Comparison of ENCODE assay signal across 8 mouse cellular contexts in genomic region chr2:122764526-122764925, GRCm38 (mm10). TPM values are rescaled to one million over a fixed set of nuclear protein-coding genes. Genes with fewer than 3 reads are reported as not detected.
DNase-seq lines count a peak whose midpoint lies in the region; ATAC-seq and TF ChIP-seq lines count a peak whose summit lies in the region.

No protein-coding gene starts in this region.

- H3K27ac ChIP-seq in heart, embryonic 15.5 days, result no peak overlapping the region
- H3K27ac ChIP-seq in thymus, adult 2 months (ENCODE audit: control insufficient read depth, insufficient read depth, low read length), result no peak overlapping the region
- H3K27ac ChIP-seq in liver, embryonic 12.5 days, result no peak overlapping the region

- H3K4me2 ChIP-seq in heart, embryonic 15.5 days, result peak overlapping the region; percentile 87
- peak overlapping the region; percentile 74 for H3K4me2 ChIP-seq in liver, embryonic 12.5 days

- no peak for TF ChIP-seq POLR2A in thymus, adult 2 months (IDR thresholded peaks at IDR 0.05; ENCODE audit: control insufficient read depth, extremely low read depth, insufficient read depth, low read length, poor library complexity)

- H3K9ac ChIP-seq in heart, embryonic 15.5 days, result no peak overlapping the region
- H3K9ac ChIP-seq in liver, embryonic 12.5 days, result no peak overlapping the region

- peaks cover 4% of the 10 kb centered on the region; the same call in 1 of the 2 replicates for H3K4me1 ChIP-seq in heart, embryonic 15.5 days (replicated peaks)
- H3K4me1 ChIP-seq in thymus, adult 2 months (replicated peaks; ENCODE audit: control insufficient read depth, insufficient read depth, low read length), result peaks cover 9% of the 10 kb centered on the region
- 0 out of 2 replicates have a peak, but pooled peaks cover 6% of the 10 kb centered on the region for H3K4me1 ChIP-seq in liver, embryonic 12.5 days

- H3K4me3 ChIP-seq in heart, embryonic 15.5 days, result peak overlapping the region; percentile 55
- H3K4me3 ChIP-seq in thymus, adult 2 months (ENCODE audit: control insufficient read depth, insufficient read depth, low read length), result no peak overlapping the region
- H3K4me3 ChIP-seq in liver, embryonic 12.5 days, result no peak overlapping the region

- no peak for TF ChIP-seq CTCF in thymus, adult 2 months (IDR thresholded peaks at IDR 0.05; ENCODE audit: borderline replicate concordance, control insufficient read depth, extremely low read depth, insufficient read depth, low read length, poor library complexity)

- no peaks in the 10 kb centered on the region for H3K36me3 ChIP-seq in heart, embryonic 15.5 days
- H3K36me3 ChIP-seq in thymus, adult 2 months (ENCODE audit: control insufficient read depth, insufficient read depth, low read length), result no peaks in the 10 kb centered on the region
- H3K36me3 ChIP-seq in liver, embryonic 12.5 days, result no peaks in the 10 kb centered on the region

- H3K27me3 ChIP-seq in heart, embryonic 15.5 days, result peaks cover 2% of the 10 kb centered on the region; the same call in 1 of the 2 replicates
- H3K27me3 ChIP-seq in thymus, adult 2 months (ENCODE audit: control insufficient read depth, insufficient read depth, low read length), result no peaks in the 10 kb centered on the region
- H3K27me3 ChIP-seq in liver, embryonic 12.5 days (replicated peaks), result peaks cover 43% of the 10 kb centered on the region

- H3K9me3 ChIP-seq in heart, embryonic 15.5 days (replicated peaks), result no peaks in the 10 kb centered on the region
- H3K9me3 ChIP-seq in liver, embryonic 12.5 days (replicated peaks), result no peaks in the 10 kb centered on the region

- no peak for DNase-seq in heart, adult 8-10 months (ENCODE audit: low spot score)
- DNase-seq in thymus, adult 2 months, result peak; percentile 16
- DNase-seq in thymus, adult 18-20 months, result no peak
- peak; percentile 22 for DNase-seq in thymus, postnatal 4 days
- no peak for DNase-seq in spleen, postnatal 14 days (ENCODE audit: low spot score in 2 of 2)
- no peak for DNase-seq in c-Kit-positive CD71-positive TER-119-positive erythroid progenitor cells, embryonic 14.5 days (ENCODE audit: low spot score)

- 58% methylated on average over 6 of the region's 6 CpGs for WGBS in heart, embryonic 15.5 days
- WGBS in thymus, adult 2 months, result 24% methylated on average over 6 of the region's 6 CpGs
- WGBS in liver, embryonic 12.5 days (ENCODE audit: insufficient replicate concordance), result 53% methylated on average over 6 of the region's 6 CpGs

- no peak for ATAC-seq in heart, embryonic 15.5 days (replicated peaks; ENCODE audit: insufficient number of reproducible peaks, insufficient read depth, low FRiP score, low read depth)
- no peak for ATAC-seq in liver, embryonic 12.5 days

RNA-seq across cellular contexts. Expression of gene Sqor, which starts 0.5 kb away (rescaled TPM):
- polyA plus RNA-seq in heart, embryonic 15.5 days (2015; fragmentation: Nextera tagmentation; extraction: Ambion mirVana), result 6.5 and 9.7 TPM in 2 replicates
- 10 to 100 TPM; 45.8 to 67.7 (median 56.3) TPM for total RNA-seq in heart, adult 8-10 months (2022)
- polyA plus RNA-seq in thymus, adult 2 months (2012; rRNA removed), result 12.2 and 15.2 TPM in 2 replicates
- 2.8 and 3.9 TPM in 2 replicates for polyA plus RNA-seq in liver, embryonic 12.5 days (2016; fragmentation: Nextera tagmentation; extraction: Ambion mirVana)

RNA-seq across cellular contexts. Expression of gene Bloc1s6, which starts 26.2 kb away (rescaled TPM):
- 27.3 and 32.4 TPM in 2 replicates for polyA plus RNA-seq in heart, embryonic 15.5 days (2015; fragmentation: Nextera tagmentation; extraction: Ambion mirVana)
- 10 to 100 TPM; 25.1 to 33.1 (median 29.1) TPM for total RNA-seq in heart, adult 8-10 months (2022)
- polyA plus RNA-seq in thymus, adult 2 months (2012; rRNA removed), result 38.3 and 40.5 TPM in 2 replicates
- 23.2 and 24.2 TPM in 2 replicates for polyA plus RNA-seq in liver, embryonic 12.5 days (2016; fragmentation: Nextera tagmentation; extraction: Ambion mirVana)

Comparison
In these comparisons a context has a peak if more than half of its experiments do, and no peak if none do; other contexts are left out.
1. DNase-seq: peak in thymus, adult 2 months (single experiment) and thymus, postnatal 4 days (single experiment); none in heart, adult 8-10 months (single experiment), thymus, adult 18-20 months (0 of 2), spleen, postnatal 14 days (0 of 2) and c-Kit-positive CD71-positive TER-119-positive erythroid progenitor cells, embryonic 14.5 days (single experiment).